Mouse (Mus musculus) kidney, postnatal 36 days (tissue): ENCODE measurements around the gene Masp1.

Experiments
- DNase-seq, 2 experiments: peaks; one replicate each; pipeline ENCODE4 v3.0.0; 2021 to 2022; ENCODE audit warnings: mixed read lengths in 2 of 2

The Masp1 gene

DNA sequence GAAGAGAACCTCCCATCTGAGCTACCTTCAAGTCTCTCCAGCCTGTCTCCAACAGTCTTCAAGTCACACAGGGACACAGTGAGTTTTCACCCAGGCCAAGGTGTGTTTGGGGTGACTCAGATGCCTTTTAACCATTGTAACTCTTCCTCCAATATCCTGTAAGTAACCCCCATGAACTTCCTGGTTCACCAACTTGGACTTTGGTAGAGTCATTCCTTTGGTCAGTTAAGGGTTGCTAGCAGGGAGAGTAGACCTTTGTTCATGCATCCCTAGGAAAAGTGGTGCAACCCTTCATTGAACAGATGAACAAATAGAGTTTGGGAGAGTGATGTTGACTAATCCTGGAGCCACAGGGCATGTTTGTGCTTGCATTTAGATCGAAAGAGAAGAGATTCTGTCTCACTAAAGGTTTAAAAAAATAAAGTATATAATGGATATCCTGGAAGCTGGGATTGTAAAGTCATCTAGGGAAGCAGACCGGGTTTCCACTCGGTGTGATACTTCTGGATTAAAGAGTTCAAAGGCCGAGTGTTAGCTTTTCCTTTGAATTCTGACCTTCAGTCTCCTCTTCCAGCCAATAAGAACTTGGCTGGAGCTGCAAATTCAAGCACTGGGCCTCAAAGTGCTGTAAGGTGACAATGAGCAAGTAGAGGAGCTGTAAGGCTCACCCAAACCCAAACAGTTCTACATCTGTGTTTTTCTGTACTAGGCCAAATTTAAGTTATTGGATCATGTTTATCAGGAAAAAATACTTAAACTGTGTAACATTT lies 9.3 kb downstream of the Masp1 start:
- DNase-seq = peak; percentile 35 to 42

DNA sequence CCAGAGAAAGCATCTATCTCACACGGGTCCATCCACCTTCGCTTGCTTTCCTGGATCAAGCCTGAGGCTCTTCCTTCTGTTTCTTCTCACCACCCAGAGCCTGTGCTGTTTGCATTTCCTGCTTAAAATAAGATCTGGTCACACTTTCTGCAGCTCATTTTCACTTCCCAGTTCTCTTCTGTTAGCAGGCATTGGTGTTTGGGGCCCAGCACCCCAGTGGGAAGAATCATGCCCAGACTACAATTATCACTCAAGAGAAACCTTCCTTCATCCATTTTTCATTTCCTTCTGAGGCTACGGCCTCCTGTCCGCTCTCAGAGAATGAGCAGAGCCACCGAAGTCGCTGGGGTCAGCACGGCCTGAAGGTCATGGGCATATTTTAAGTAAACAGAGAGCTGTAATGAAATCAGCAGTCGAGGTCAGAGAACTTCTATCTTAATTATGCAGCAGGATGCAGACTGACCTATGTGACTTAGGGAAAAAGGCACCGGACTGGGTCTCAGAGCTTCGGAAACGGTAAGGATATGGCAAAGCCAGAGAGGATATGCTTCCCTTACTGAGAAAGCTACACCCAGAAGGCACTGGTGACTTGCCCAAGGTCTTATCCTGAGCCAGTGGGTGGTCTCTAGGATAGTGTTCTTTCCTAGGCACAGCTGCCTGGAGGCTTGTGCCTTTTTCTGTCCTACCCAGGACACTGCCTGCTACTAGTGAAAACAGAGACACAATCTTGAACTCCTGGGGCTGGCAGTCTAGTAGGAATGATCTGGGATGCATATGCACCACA lies 14.5 kb downstream of the Masp1 start:
- DNase-seq = no peak

DNA sequence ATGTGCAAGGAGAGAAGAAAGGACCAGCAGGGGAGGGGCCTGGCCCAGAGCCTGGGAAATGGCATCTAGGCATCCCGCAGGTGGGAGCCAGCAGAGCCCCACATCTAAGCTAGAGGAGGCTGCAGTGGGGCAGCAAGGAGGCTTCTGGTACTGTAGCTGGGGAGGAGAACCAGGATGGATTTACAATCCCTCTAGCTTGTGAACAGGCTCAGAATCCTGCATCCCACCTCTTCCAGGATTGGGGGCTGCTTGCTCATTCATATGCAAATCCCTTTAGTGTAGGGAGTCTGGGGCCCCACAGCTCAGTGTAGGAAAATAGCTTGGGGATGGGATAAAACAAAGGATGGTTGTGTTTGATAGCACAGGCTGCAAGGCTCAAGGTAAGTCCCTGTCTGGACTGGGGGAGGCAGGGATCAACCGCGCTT lies 16.3 kb downstream of the Masp1 start:
- DNase-seq = no peak

GRCm38 (mm10) chr16:23503351-23503750 lies 17.3 kb downstream of the Masp1 start:
- no peak for DNase-seq

DNA sequence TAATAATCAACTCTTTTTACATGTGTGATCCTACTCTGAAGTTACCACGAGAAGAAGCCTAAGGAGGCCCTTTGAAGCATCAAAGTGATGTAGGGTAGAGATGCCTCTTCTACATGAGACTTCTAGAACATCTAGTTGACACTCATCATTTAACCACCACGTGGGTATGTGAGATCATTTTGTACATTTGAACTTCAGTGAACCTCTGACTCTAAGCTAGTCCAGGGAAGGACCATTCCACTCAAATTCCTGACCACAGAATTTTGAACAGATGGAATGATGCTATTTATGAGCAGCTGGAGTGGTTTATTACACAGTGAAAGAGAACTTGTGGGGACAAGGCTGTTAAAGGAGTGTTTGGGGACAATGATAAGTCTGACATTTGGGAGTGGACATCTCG lies 18.1 kb downstream of the Masp1 start:
- DNase-seq = no peak

GRCm38 (mm10) chr16:23501288-23501687 lies 19.3 kb downstream of the Masp1 start:
- DNase-seq = no peak

DNA sequence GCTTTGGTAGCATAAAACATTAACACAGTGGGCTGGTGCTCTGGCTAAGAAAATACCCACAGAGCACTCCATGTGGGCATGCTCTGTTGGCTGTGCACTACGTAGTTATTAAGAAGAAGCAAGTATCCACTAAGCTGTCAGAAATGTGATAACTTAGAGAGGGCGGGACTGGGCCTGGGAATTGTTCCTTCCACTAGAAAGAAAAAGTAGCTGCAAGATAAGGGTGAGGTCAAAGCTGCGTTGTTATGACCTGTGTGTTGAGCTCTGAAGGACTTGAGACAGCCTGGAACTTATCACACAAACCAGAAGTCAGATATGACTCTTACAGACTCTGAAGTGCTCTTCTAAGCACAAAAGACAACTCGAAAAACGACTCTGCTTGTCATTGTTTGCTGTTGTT lies 20.1 kb downstream of the Masp1 start:
- no peak for DNase-seq

DNA sequence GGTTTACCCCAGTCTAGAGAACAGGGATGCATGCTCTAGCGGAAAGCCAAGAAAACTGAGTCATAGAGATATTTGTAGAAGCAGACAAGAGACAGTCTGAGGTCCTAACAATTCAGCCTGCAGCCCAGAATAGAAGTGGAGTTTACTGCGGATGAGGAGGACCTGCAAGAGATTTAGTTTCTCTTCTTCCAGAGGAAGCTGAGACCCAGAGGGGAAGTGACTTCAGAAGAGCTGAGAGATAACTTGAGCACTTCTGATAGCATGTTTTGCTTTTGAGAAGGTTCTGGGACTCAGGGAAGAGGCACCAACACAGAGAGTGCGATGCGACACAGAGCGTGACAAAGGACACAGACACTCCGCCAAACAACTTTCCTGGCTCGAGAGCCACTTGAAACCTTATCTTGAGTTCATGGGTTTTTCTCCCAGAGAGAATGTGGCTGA lies 21.9 kb downstream of the Masp1 start:
- no peak for DNase-seq

- DNase-seq = no peak
Observed at GRCm38 (mm10) chr16:23497881-23498280, 22.7 kb downstream of the Masp1 start.

DNA sequence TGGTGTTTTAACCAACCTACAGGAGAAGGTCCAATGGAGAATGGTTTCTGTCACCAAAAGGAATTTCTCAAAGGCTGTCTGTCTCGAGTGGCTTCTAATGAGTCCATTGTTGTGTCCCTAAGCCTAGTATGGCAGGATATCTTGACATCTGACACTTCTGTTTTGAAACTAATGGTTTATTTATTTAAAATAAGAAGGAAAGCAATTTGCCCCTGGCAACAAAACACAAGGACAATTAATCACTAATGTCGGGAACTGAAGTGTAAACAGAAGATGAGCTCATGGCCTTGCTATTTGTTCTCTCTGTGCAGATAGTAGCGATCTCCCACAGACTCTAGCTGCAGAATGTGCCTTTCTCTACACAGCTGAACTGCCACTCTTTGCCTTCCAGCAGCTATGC lies 23.2 kb downstream of the Masp1 start:
- DNase-seq = peak in 1 of 2 experiments; percentile 48

DNA sequence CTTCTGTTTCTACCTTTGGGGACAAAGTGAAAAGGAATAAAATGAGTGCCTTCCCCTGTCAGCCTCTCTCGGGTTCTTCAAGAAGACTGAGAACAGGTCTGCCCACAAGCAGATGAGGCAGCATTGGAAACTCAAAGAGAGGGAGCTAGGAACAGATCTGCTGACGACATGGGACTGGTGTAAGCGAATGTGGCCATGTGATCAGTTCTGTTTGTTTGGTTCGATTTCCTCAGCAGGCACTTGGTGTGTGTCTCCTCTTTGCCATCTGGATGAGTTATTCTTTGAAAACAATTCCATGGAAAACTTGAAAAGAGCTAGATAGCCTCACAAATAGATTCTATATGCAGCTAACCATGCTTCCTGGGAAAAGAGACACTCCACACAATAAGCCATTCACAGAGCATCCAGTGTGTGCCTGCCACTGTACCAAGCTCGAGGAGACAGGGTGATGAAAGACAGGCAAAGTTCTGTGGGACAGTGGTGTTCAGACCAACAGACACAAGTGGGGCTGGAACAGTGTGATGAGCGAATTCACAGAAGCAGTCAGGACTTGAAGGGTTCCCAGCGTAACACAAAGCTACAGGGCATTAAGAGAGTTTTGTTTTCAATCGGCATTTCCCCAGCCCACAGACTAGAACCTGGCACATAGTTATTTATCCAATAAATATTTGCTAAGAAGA lies 24.2 kb downstream of the Masp1 start:
- no peak for DNase-seq

GRCm38 (mm10) chr16:23492783-23493182 lies 27.8 kb downstream of the Masp1 start:
- DNase-seq = peak in 1 of 2 experiments; percentile 38

DNA sequence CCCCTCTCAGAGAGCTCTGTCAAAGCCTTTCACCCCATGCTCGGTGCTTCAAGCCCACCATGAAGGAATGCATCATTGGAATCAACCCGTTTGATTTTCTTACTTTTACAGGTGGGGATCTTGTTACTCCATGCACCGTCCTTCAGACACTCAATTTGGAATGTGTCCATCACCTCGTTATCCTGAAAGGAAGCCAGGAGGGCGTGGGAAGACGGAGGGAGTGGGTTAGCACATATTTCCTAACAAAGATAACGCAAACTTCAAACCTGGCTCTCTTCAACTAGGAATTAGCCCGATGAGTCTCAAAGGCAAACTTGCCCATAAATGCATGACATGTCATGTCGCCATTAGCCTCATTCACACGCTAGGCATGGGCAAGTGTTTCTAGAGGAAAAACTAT lies 37.3 kb downstream of the Masp1 start:
- no peak for DNase-seq

DNA sequence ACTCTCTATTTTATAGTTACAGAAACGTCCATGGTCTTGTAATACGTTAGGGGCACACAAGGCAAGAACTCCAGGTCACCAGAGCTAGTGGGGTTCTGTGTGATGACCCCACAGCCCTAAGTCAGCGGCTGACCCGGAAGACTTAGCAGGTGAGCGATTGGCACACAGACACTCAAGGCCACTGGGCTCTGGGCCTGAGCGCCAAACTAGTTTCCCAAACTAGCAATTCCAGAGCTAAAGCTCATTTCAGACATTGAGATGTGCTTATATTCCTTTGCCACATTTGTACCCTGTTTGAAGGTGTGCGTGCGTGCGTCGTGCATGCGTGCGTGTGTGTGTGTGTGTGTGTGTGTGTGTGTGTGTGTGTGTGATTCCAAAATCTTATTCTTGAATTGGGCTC lies 37.8 kb downstream of the Masp1 start:
- DNase-seq = no peak

GRCm38 (mm10) chr16:23482218-23482617 lies 38.4 kb downstream of the Masp1 start:
- DNase-seq = no peak

DNA sequence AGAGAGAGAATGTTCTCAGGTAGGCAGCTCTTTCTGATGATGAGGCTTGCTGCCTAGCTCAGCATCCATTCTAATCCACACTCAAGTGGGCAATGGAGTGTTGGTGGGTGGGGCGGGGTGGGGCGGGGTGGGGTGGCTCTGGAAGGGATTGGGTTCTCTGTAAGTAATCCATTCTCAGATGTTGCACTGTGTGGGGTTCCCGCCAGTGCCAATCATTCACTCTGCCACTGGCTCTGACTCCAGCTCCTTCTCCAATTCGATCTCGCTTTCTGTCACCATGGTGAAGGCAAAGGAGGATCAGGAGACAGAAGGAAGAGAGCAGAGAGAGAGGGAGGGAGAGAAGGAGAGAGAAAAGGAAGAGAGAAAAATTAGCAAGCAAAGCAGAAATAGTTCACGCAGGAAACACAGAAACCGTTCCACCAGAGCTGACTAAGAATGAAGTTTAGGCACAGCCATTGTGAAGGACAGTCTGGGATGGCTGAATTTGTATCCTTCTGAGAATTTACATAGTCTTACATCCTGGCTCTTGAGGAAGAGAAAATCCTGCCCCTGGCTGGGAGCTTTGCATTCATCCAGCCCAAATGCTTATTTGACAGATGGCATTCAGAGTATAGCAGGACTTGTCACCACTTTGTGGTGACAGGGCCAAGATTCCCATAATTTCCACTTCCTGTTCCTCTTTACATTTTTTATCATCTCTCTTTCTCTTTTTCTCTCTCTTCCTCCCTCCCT lies 40.6 kb downstream of the Masp1 start:
- no peak for DNase-seq

DNA sequence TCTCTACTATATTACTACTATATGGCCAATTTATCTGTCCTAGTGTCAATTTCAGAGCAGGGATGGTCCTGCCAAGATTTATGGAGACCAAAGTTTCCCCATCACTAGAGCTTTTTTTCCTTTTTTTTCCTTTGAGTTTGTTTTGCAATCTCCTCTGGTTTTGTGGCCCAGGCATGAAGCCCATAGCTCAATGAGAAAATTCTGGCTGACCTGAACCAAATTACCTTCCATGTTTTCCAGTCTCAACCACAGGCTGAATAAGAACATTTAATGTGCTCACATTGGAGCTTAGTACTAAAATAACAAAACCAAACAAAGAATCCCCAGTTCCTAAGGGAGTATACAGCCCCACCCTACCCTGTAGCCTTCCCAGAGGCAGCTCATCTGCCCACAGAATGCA lies 44.0 kb downstream of the Masp1 start:
- DNase-seq = no peak

- no peak for DNase-seq
Observed at GRCm38 (mm10) chr16:23475651-23476050, 45.0 kb downstream of the Masp1 start.

GRCm38 (mm10) chr16:23472046-23472445 lies 48.6 kb downstream of the Masp1 start:
- DNase-seq = no peak

GRCm38 (mm10) chr16:23471551-23471950 lies 49.1 kb downstream of the Masp1 start:
- no peak for DNase-seq

DNA sequence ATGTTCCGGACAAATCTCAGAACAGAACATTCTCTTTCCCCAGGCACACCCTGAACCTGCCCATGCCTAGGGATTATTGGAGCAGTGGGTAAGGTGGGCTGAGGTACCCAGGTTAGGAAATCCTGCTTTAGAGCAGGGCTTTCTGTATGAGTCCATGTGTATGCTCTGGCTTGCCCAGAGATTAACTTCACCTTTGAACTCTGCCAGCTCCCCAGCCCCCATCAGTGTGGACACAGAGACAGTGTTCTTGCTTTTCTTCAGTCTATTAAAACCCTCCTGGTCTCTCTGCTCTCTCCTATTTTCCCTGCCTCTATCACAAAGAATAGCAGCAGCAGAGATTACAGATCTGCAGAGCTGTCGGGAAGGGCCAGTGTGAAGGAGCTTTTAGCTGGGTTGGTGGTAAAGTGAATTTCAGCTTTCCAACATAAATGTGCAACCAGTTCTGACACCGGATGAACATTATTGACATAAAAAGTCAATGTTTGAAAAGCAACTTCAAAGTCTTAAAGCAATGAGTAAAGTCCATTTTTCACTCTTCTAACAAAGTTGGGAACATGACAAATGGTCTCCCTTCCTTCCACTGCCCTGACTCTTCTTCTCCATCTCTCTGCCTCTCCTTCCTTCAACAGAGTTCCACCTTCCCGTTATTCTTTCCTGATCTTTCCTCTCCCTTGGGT lies 56.8 kb downstream of the Masp1 start:
- peak in 1 of 2 experiments; percentile 32 for DNase-seq

- DNase-seq = no peak
Observed at GRCm38 (mm10) chr16:23458906-23459588, 61.6 kb downstream of the Masp1 start.
